In genomic region chr3:93551950-93552901, GRCm38 (mm10) we compare ENCODE assay signal across 13 mouse cellular contexts. TPM values are rescaled to one million over a fixed set of nuclear protein-coding genes. Genes with fewer than 3 reads are reported as not detected.
DNase-seq lines count a peak whose midpoint lies in the region; TF ChIP-seq lines count a peak whose summit lies in the region.
"Had no signal": no experiment of that assay in that cellular context is flagged by ENCODE, and none has a peak within 500 bp of the region (broad histone marks: within the 10 kb centered on the region; RNA-seq: fewer than 3 reads in every experiment).

No protein-coding gene starts in this region.

- H3K9ac ChIP-seq in MEL (ENCODE audit: control insufficient read depth, low read depth, low read length, poor library complexity, severe bottlenecking), result peak overlapping the region; percentile 41
- H3K9ac ChIP-seq: lung, embryonic 15.5 days had no signal

- peak in 1 of 2 experiments; percentile 19; a peak in 1 of 4 replicates for TF ChIP-seq EP300 in MEL (IDR thresholded peaks at IDR 0.05; ENCODE audit: low read depth in 1 of 2, low read length in 2 of 2)

- H3K27ac ChIP-seq in gastrocnemius, adult 2 months, result peak overlapping the region; percentile 35; the same call in 1 of the 2 replicates
- H3K27ac ChIP-seq in MEL (ENCODE audit: control insufficient read depth, low read depth, low read length), result peak overlapping the region; percentile 21; the same call in 1 of the 2 replicates
- H3K27ac ChIP-seq: lung, embryonic 15.5 days had no signal

- DNase-seq in gastrocnemius, adult 2 months, result no peak
- DNase-seq in gastrocnemius, postnatal 10 days, result no peak
- DNase-seq in MEL (ENCODE audit: low read depth, low spot score), result peak; percentile 89
- peak; percentile 72 for DNase-seq in induced T-regulatory cell, adult 2 months (ENCODE audit: low read depth)
- no peak for DNase-seq in cerebellum, postnatal 4 days (ENCODE audit: low spot score in 2 of 2)
- DNase-seq in cerebellum, adult 11-12 months, result no peak
- DNase-seq in layer of hippocampus, adult 9-11 months, result no peak
- DNase-seq: adrenal gland, postnatal 36 days; cerebellum, adult 9-11 months; heart, adult 11 months; kidney, adult 8-10 months had no signal

- peaks cover 0 to 30% of the 10 kb centered on the region in 2 experiments; a peak in 2 of 4 replicates for H3K36me3 ChIP-seq in MEL (ENCODE audit: control insufficient read depth in 1 of 2, insufficient read depth in 2 of 2, low read length in 2 of 2)
- no peaks in the 10 kb centered on the region for H3K36me3 ChIP-seq in myocyte (ENCODE audit: control insufficient read depth, insufficient read depth)
- H3K36me3 ChIP-seq: lung, embryonic 15.5 days had no signal

- no peak for TF ChIP-seq CTCF in gastrocnemius, adult 2 months (IDR thresholded peaks at IDR 0.05)
- no peak for TF ChIP-seq CTCF in MEL (IDR thresholded peaks at IDR 0.05 in 2 of 3, conservative IDR thresholded peaks at IDR 0.05 in 1 of 3; ENCODE audit: control insufficient read depth in 1 of 3, insufficient read depth in 1 of 3, low read depth in 2 of 3, low read length in 3 of 3, poor library complexity in 1 of 3, severe bottlenecking in 1 of 3)

- H3K79me2 ChIP-seq in MEL (ENCODE audit: control insufficient read depth, insufficient read depth, low read length, poor library complexity), result no peaks in the 10 kb centered on the region; the same call in 1 of the 2 replicates
- peaks cover 13% of the 10 kb centered on the region for H3K79me2 ChIP-seq in myocyte (ENCODE audit: control insufficient read depth, insufficient read depth)

- H3K27me3 ChIP-seq in MEL (ENCODE audit: control insufficient read depth in 1 of 2, insufficient read depth in 2 of 2, low read length in 2 of 2) (no peaks in the 10 kb centered on the region), myocyte (ENCODE audit: control insufficient read depth, insufficient read depth, insufficient read length) (no peaks in the 10 kb centered on the region)
- H3K27me3 ChIP-seq: lung, embryonic 15.5 days had no signal

- no peaks in the 10 kb centered on the region for H3K9me3 ChIP-seq in MEL (replicated peaks; ENCODE audit: insufficient read depth, low read length)
- H3K9me3 ChIP-seq: lung, embryonic 15.5 days had no signal

- H3K4me3 ChIP-seq in gastrocnemius, adult 2 months, result no peak overlapping the region
- H3K4me3 ChIP-seq in MEL (ENCODE audit: control insufficient read depth in 1 of 2, insufficient read depth in 1 of 2, low read depth in 2 of 2, low read length in 2 of 2) (peak overlapping the region; percentile 49 to 55), myocyte (no peak overlapping the region)
- H3K4me3 ChIP-seq: lung, embryonic 15.5 days had no signal

- H3ac ChIP-seq in myocyte (ENCODE audit: control insufficient read depth, insufficient read length), result no peak overlapping the region

- peak overlapping the region; percentile 62 for H3K4me2 ChIP-seq in myocyte (ENCODE audit: low read depth)
- H3K4me2 ChIP-seq: lung, embryonic 15.5 days had no signal

- TF ChIP-seq POLR2A in MEL (IDR thresholded peaks at IDR 0.05; ENCODE audit: control insufficient read depth in 1 of 2, insufficient read depth in 1 of 2, low read depth in 1 of 2, low read length in 2 of 2, poor library complexity in 1 of 2) (peak in 1 of 2 experiments; percentile 45; a peak in 1 of 4 replicates), myocyte (IDR thresholded peaks at IDR 0.05; ENCODE audit: insufficient read length, low read depth) (no peak)

- peaks cover 14 to 33% of the 10 kb centered on the region in 2 experiments for H3K4me1 ChIP-seq in MEL (ENCODE audit: control insufficient read depth in 1 of 2, insufficient read depth in 2 of 2, low read length in 2 of 2)

- intact Hi-C loops in gastrocnemius, adult 2 months (cut with DNase I), result no loop called here

- no peak for TF ChIP-seq RAD21 in MEL (IDR thresholded peaks at IDR 0.05; ENCODE audit: low read depth, low read length)

TF ChIP-seq in MEL, 35 proteins besides CTCF, POLR2A, EP300 and RAD21:
- no peak for TF ChIP-seq CHD2 (IDR thresholded peaks at IDR 0.05; ENCODE audit: low read length)
- no peak; the same call in 1 of the 2 replicates for TF ChIP-seq MXI1 (IDR thresholded peaks at IDR 0.05; ENCODE audit: low read depth, low read length)
- TF ChIP-seq RCOR1 (IDR thresholded peaks at IDR 0.05; ENCODE audit: low read depth, low read length), result peak; percentile 44; the same call in 1 of the 2 replicates
- TF ChIP-seq ZNF384 (IDR thresholded peaks at IDR 0.05; ENCODE audit: low read depth, low read length), result 0 out of 2 replicates have a peak, but pooled peaks have one; percentile 57
- no peak for TF ChIP-seq ZKSCAN1 (IDR thresholded peaks at IDR 0.05; ENCODE audit: low read depth, low read length)
- TF ChIP-seq ZMIZ1 (IDR thresholded peaks at IDR 0.05; ENCODE audit: low read depth, low read length), result no peak
- 0 out of 2 replicates have a peak, but pooled peaks have one; percentile 47 for TF ChIP-seq MYC (IDR thresholded peaks at IDR 0.05; ENCODE audit: low read depth, low read length)
- TF ChIP-seq JUND (IDR thresholded peaks at IDR 0.05; ENCODE audit: low read depth, low read length), result no peak
- TF ChIP-seq USF1 (IDR thresholded peaks at IDR 0.05; ENCODE audit: low read depth, low read length), result no peak
- no peak for TF ChIP-seq HCFC1 (IDR thresholded peaks at IDR 0.05; ENCODE audit: low read depth, low read length)
- TF ChIP-seq CHD1 (IDR thresholded peaks at IDR 0.05; ENCODE audit: low read depth, low read length), result no peak
- TF ChIP-seq TCF12 (IDR thresholded peaks at IDR 0.05; ENCODE audit: low read depth, low read length), result no peak
- peak; percentile 65 for TF ChIP-seq SIN3A (IDR thresholded peaks at IDR 0.05; ENCODE audit: low read length)
- peak; percentile 36; the same call in 1 of the 2 replicates for TF ChIP-seq MAX (IDR thresholded peaks at IDR 0.05; ENCODE audit: low read length)
- no peak for TF ChIP-seq USF2 (IDR thresholded peaks at IDR 0.05; ENCODE audit: borderline replicate concordance in 1 of 2, insufficient read depth in 1 of 2, low read depth in 1 of 2, low read length in 2 of 2)
- TF ChIP-seq ETS1 (IDR thresholded peaks at IDR 0.05; ENCODE audit: low read depth, low read length), result 0 out of 2 replicates have a peak, but pooled peaks have one; percentile 38
- TF ChIP-seq SMC3 (IDR thresholded peaks at IDR 0.05; ENCODE audit: low read depth, low read length), result no peak; the same call in 1 of the 2 replicates
- no peak for TF ChIP-seq POLR2AphosphoS2 (IDR thresholded peaks at IDR 0.05; ENCODE audit: low read length)
- no peak for TF ChIP-seq GATA1 (IDR thresholded peaks at IDR 0.05; ENCODE audit: low read depth, low read length)
- TF ChIP-seq TAL1 (IDR thresholded peaks at IDR 0.05; ENCODE audit: low read length), result no peak

TF ChIP-seq in myocyte, 11 proteins besides CTCF, POLR2A, EP300 and RAD21:
- TF ChIP-seq E2F4 (IDR thresholded peaks at IDR 0.05; ENCODE audit: insufficient read depth) (no peak), MAX (IDR thresholded peaks at IDR 0.05; ENCODE audit: low read depth) (no peak), TCF3 (IDR thresholded peaks at IDR 0.05; ENCODE audit: insufficient read length, low read depth) (no peak), TCF12 (IDR thresholded peaks at IDR 0.05; ENCODE audit: insufficient read depth, poor library complexity, severe bottlenecking) (no peak), SRF (IDR thresholded peaks at IDR 0.05; ENCODE audit: control insufficient read depth, insufficient read length, low read depth) (no peak), USF1 (IDR thresholded peaks at IDR 0.05; ENCODE audit: low read depth) (no peak), POLR2AphosphoS2 (IDR thresholded peaks at IDR 0.05; ENCODE audit: insufficient read length, low read depth) (no peak)

RNA-seq across cellular contexts. Expression of gene S100a10, which starts 2.7 kb away (rescaled TPM):
- total RNA-seq in gastrocnemius, adult 2 months (2021), result 10 to 100 TPM; 29.0 to 61.7 TPM
- total RNA-seq in gastrocnemius, postnatal 10 days (2021), result 100 to 1,000 TPM; 131 to 166 TPM
- total RNA-seq in MEL (2012; rRNA removed), result 81.1 and 108 TPM in 2 replicates
- polyA plus RNA-seq in MEL (2012; ENCODE audit: insufficient read depth in 1 of 2, insufficient read length in 2 of 2, low read depth in 1 of 2, low replicate concordance in 2 of 2, missing spikeins in 1 of 2), result 10 to 100 TPM in 1 of 2 experiments, not detected in 1; 92.5 TPM
- 788 TPM for polyA plus RNA-seq in myocyte (2012; fragmentation: generic; extraction: Trizol)

RNA-seq across cellular contexts. Expression of gene S100a11, which starts 31.9 kb away (rescaled TPM):
- total RNA-seq in gastrocnemius, adult 2 months (2021), result 10 to 100 TPM; 27.0 to 48.3 TPM
- 100 to 1,000 TPM; 149 to 190 TPM for total RNA-seq in gastrocnemius, postnatal 10 days (2021)
- total RNA-seq in MEL (2012; rRNA removed), result not detected in 2 replicates
- polyA plus RNA-seq in MEL (2012; ENCODE audit: insufficient read depth in 1 of 2, insufficient read length in 2 of 2, low read depth in 1 of 2, low replicate concordance in 2 of 2, missing spikeins in 1 of 2) (under 1 TPM in 1 of 2 experiments, not detected in 1; 0.32 TPM), myocyte (2012; fragmentation: generic; extraction: Trizol) (1,972 TPM)

Comparison
In these comparisons a context has a peak if more than half of its experiments do, and no peak if none do; other contexts are left out.
1. DNase-seq: peak in MEL (single experiment) and induced T-regulatory cell, adult 2 months (single experiment); none in gastrocnemius, adult 2 months (single experiment), gastrocnemius, postnatal 10 days (single experiment), cerebellum, postnatal 4 days (0 of 2), cerebellum, adult 11-12 months (single experiment) and layer of hippocampus, adult 9-11 months (single experiment).
2. H3K4me3 ChIP-seq: peak in MEL (2 of 2); none in gastrocnemius, adult 2 months (single experiment) and myocyte (single experiment).
3. RNA of gene S100a11, which starts 31.9 kb away (total RNA-seq): 149 to 190 TPM in gastrocnemius, postnatal 10 days and 27.0 to 48.3 TPM in gastrocnemius, adult 2 months; not detected in MEL; every median in the first group is over 10 times any median in the second.